Mouse (Mus musculus): Measurements from ENCODE around the gene Rap1a.

The Rap1a gene

GRCm38 (mm10) chr3:105803600-105803999 is 2.5 kb upstream of the Rap1a start:
- DNase-seq, result peak; percentile 95

- no peak for DNase-seq
These were observed 403 bp downstream of the Rap1a start for GRCm38 (mm10) chr3:105800675-105801190.

GRCm38 (mm10) chr3:105800156-105800674 is 921 bp downstream of the Rap1a start:
- peak; percentile 90 for DNase-seq

GRCm38 (mm10) chr3:105799375-105799774 is 1.8 kb downstream of the Rap1a start:
- DNase-seq, result peak; percentile 85

- peak; percentile 86 for DNase-seq
These were observed 2.4 kb downstream of the Rap1a start for GRCm38 (mm10) chr3:105798770-105799169.

GRCm38 (mm10) chr3:105797427-105797826 is 3.7 kb downstream of the Rap1a start:
- peak; percentile 59 for DNase-seq

- DNase-seq, result peak; percentile 24
These were observed 4.4 kb downstream of the Rap1a start for GRCm38 (mm10) chr3:105796761-105797160.

GRCm38 (mm10) chr3:105794309-105794708 is 6.8 kb downstream of the Rap1a start:
- DNase-seq, result no peak

GRCm38 (mm10) chr3:105792309-105792708 is 8.8 kb downstream of the Rap1a start:
- DNase-seq, result no peak

- DNase-seq, result no peak
These were observed 10.0 kb downstream of the Rap1a start for GRCm38 (mm10) chr3:105791129-105791528.

- no peak for DNase-seq
These were observed 10.8 kb downstream of the Rap1a start for GRCm38 (mm10) chr3:105790338-105790737.

GRCm38 (mm10) chr3:105789776-105790175 is 11.4 kb downstream of the Rap1a start:
- DNase-seq, result no peak

GRCm38 (mm10) chr3:105787328-105787727 is 13.8 kb downstream of the Rap1a start:
- DNase-seq, result no peak

GRCm38 (mm10) chr3:105785865-105786264 is 15.3 kb downstream of the Rap1a start:
- no peak for DNase-seq

GRCm38 (mm10) chr3:105783809-105784208 is 17.3 kb downstream of the Rap1a start:
- DNase-seq, result peak; percentile 4

GRCm38 (mm10) chr3:105782406-105782805 is 18.7 kb downstream of the Rap1a start:
- peak; percentile 55 for DNase-seq

- peak; percentile 76 for DNase-seq
These were observed 23.1 kb downstream of the Rap1a start for GRCm38 (mm10) chr3:105777997-105778396.

GRCm38 (mm10) chr3:105774496-105774895 is 26.6 kb downstream of the Rap1a start:
- no peak for DNase-seq

- DNase-seq, result no peak
These were observed 29.6 kb downstream of the Rap1a start for GRCm38 (mm10) chr3:105771534-105771933.

- no peak for DNase-seq
These were observed 30.3 kb downstream of the Rap1a start for GRCm38 (mm10) chr3:105770836-105771235.

- no peak for DNase-seq
These were observed 31.8 kb downstream of the Rap1a start for GRCm38 (mm10) chr3:105769380-105769779.

- DNase-seq, result no peak
These were observed 32.6 kb downstream of the Rap1a start for GRCm38 (mm10) chr3:105768529-105768928.

GRCm38 (mm10) chr3:105763132-105763851 is 37.8 kb downstream of the Rap1a start:
- DNase-seq, result no peak

- no peak for DNase-seq
These were observed 41.1 kb downstream of the Rap1a start for GRCm38 (mm10) chr3:105760063-105760462.

GRCm38 (mm10) chr3:105758658-105759057 is 42.5 kb downstream of the Rap1a start:
- peak; percentile 94 for DNase-seq

Measured in heart, adult 11 months (tissue).